ENCODE assay signal across 14 mouse cellular contexts in the genomic region with DNA sequence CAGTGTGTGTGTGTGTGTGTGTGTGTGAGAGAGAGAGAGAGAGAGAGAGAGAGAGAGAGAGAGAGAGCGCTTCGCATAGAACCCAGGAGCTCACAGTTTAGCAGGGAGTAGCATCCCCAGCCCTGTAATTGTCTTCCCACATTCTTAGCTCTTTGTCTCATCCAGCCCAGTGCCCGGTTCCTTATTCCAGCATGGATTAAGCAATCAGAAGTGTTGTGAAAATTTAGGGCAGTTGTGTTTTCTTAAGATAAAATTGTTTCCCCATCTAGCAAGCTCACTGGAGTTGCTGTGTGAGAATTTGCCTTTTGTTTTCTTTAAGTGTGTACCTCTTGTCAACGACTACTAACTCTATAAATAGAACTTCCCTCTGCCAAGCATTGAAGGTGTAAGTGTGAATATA. TPM values are rescaled to one million over a fixed set of nuclear protein-coding genes. Genes with fewer than 3 reads are reported as not detected.
DNase-seq lines count a peak whose midpoint lies in the region; ATAC-seq and TF ChIP-seq lines count a peak whose summit lies in the region.
"Had no signal": no experiment of that assay in that cellular context is flagged by ENCODE, and none has a peak within 500 bp of the region (broad histone marks: within the 10 kb centered on the region; RNA-seq: fewer than 3 reads in every experiment).

No protein-coding gene starts in this region.

- H3K9me3 ChIP-seq in hindbrain, embryonic 13.5 days: no peaks in the 10 kb centered on the region
- H3K9me3 ChIP-seq in hindbrain, postnatal 0 days (ENCODE audit: low read length): no peaks in the 10 kb centered on the region
- no peaks in the 10 kb centered on the region for H3K9me3 ChIP-seq in neural tube, embryonic 13.5 days

- ATAC-seq in hindbrain, embryonic 13.5 days (ENCODE audit: low FRiP score): no peak
- no peak for ATAC-seq in hindbrain, postnatal 0 days
- no peak for ATAC-seq in neural tube, embryonic 13.5 days (ENCODE audit: low read depth)
- ATAC-seq in erythroblast, adult 5-6 weeks (replicated peaks; ENCODE audit: low FRiP score, poor library complexity, severe bottlenecking): no peak

- peaks cover 2% of the 10 kb centered on the region; the same call in 1 of the 2 replicates for H3K36me3 ChIP-seq in hindbrain, embryonic 13.5 days
- H3K36me3 ChIP-seq in hindbrain, postnatal 0 days (ENCODE audit: insufficient read depth, low read length): no peaks in the 10 kb centered on the region; the same call in 1 of the 2 replicates
- H3K36me3 ChIP-seq in neural tube, embryonic 13.5 days: peaks cover 12% of the 10 kb centered on the region; the same call in 1 of the 2 replicates

- H3K4me1 ChIP-seq in hindbrain, embryonic 13.5 days (replicated peaks): peaks cover 36% of the 10 kb centered on the region
- peaks cover 5% of the 10 kb centered on the region; the same call in 1 of the 2 replicates for H3K4me1 ChIP-seq in hindbrain, postnatal 0 days (ENCODE audit: insufficient read depth, low read length)
- peaks cover 43% of the 10 kb centered on the region for H3K4me1 ChIP-seq in neural tube, embryonic 13.5 days (replicated peaks)

- 0 out of 2 replicates have a peak overlapping the region, but pooled peaks have one; percentile 85 for H3K9ac ChIP-seq in hindbrain, embryonic 13.5 days
- H3K9ac ChIP-seq in hindbrain, postnatal 0 days (replicated peaks; ENCODE audit: low read length): no peak overlapping the region
- no peak overlapping the region for H3K9ac ChIP-seq in neural tube, embryonic 13.5 days

- H3K4me2 ChIP-seq in hindbrain, embryonic 13.5 days: no peak overlapping the region; the same call in 1 of the 2 replicates
- no peak overlapping the region; the same call in 1 of the 2 replicates for H3K4me2 ChIP-seq in hindbrain, postnatal 0 days (ENCODE audit: low read depth, low read length)
- H3K4me2 ChIP-seq in neural tube, embryonic 13.5 days: peak overlapping the region; percentile 95; the same call in 1 of the 2 replicates

- H3K4me3 ChIP-seq in hindbrain, embryonic 13.5 days: 0 out of 2 replicates have a peak overlapping the region, but pooled peaks have one; percentile 65
- no peak overlapping the region; the same call in 1 of the 2 replicates for H3K4me3 ChIP-seq in hindbrain, postnatal 0 days (ENCODE audit: low read length)
- no peak overlapping the region for H3K4me3 ChIP-seq in neural tube, embryonic 13.5 days

- DNase-seq in embryo, embryonic 10.5 days (ENCODE audit: low spot score): peak; percentile 27
- no peak for DNase-seq in embryo, embryonic 10 days (ENCODE audit: low spot score)
- no peak for DNase-seq in hindbrain, postnatal 0 days (ENCODE audit: low spot score)
- no peak for DNase-seq in neural tube, embryonic 10.5 days (ENCODE audit: extremely low spot score, low spot score)
- no peak for DNase-seq in gastrocnemius, adult 8-10 months (ENCODE audit: low spot score in 2 of 2)
- DNase-seq: adrenal gland, postnatal 10 days; cerebellum, adult 2 months; layer of hippocampus, adult 9-11 months had no signal

- 28% methylated on average over 4 of the region's 4 CpGs for WGBS in hindbrain, embryonic 13.5 days
- 44% methylated on average over 4 of the region's 4 CpGs for WGBS in hindbrain, postnatal 0 days
- 28% methylated on average over 4 of the region's 4 CpGs for WGBS in neural tube, embryonic 13.5 days

- no peak overlapping the region for H3K27ac ChIP-seq in hindbrain, embryonic 13.5 days
- no peak overlapping the region for H3K27ac ChIP-seq in hindbrain, postnatal 0 days
- H3K27ac ChIP-seq in neural tube, embryonic 13.5 days (replicated peaks): no peak overlapping the region

- peaks cover 34% of the 10 kb centered on the region for H3K27me3 ChIP-seq in hindbrain, embryonic 13.5 days
- H3K27me3 ChIP-seq in hindbrain, postnatal 0 days (ENCODE audit: insufficient read depth, low read length): 0 out of 2 replicates have a peak, but pooled peaks cover 4% of the 10 kb centered on the region
- H3K27me3 ChIP-seq in neural tube, embryonic 13.5 days: peaks cover 11% of the 10 kb centered on the region

- no peak for TF ChIP-seq CTCF in hindbrain, postnatal 0 days (IDR thresholded peaks at IDR 0.05; ENCODE audit: low read depth)

RNA-seq across cellular contexts. Expression of gene Ldhb, which starts 0.9 kb away (rescaled TPM):
- 510 and 517 TPM in 2 replicates for polyA plus RNA-seq in hindbrain, embryonic 13.5 days (2015; fragmentation: Nextera tagmentation; extraction: Ambion mirVana)
- 201 and 230 TPM in 2 replicates for total RNA-seq in hindbrain, postnatal 0 days (2014; rRNA removed)
- polyA plus RNA-seq in hindbrain, postnatal 0 days (2015; fragmentation: Nextera tagmentation; extraction: Ambion mirVana): 663 and 664 TPM in 2 replicates
- 522 and 568 TPM in 2 replicates for polyA plus RNA-seq in neural tube, embryonic 13.5 days (2015; fragmentation: Nextera tagmentation; extraction: Ambion mirVana)
- 100 to 1,000 TPM; 332 to 451 (median 374) TPM for total RNA-seq in gastrocnemius, adult 8-10 months (2022)
- total RNA-seq in erythroblast, adult 5-6 weeks (2015; ENCODE audit: low replicate concordance): 6.3 and 12.3 TPM in 2 replicates
- total RNA-seq in erythroblast, adult 5-6 weeks (2017; ENCODE audit: low replicate concordance): 6.0 and 11.8 TPM in 2 replicates
- polyA plus RNA-seq: erythroblast, embryonic 14.5 days had no signal

RNA-seq across cellular contexts. Expression of gene Gys2, which starts 35.8 kb away (rescaled TPM):
- polyA plus RNA-seq in hindbrain, embryonic 13.5 days (2015; fragmentation: Nextera tagmentation; extraction: Ambion mirVana): 0.08 and 0.09 TPM in 2 replicates
- 0.10 and 0.18 TPM in 2 replicates for total RNA-seq in hindbrain, postnatal 0 days (2014; rRNA removed)
- 0.38 TPM in 1 of 2 replicates, not detected in the other for polyA plus RNA-seq in hindbrain, postnatal 0 days (2015; fragmentation: Nextera tagmentation; extraction: Ambion mirVana)
- not detected in 2 replicates for polyA plus RNA-seq in neural tube, embryonic 13.5 days (2015; fragmentation: Nextera tagmentation; extraction: Ambion mirVana)
- under 1 TPM in 2 of 4 experiments, not detected in 2; 0.16 to 0.18 TPM for total RNA-seq in gastrocnemius, adult 8-10 months (2022)
- not detected in 2 replicates for total RNA-seq in erythroblast, adult 5-6 weeks (2015; ENCODE audit: low replicate concordance)
- total RNA-seq in erythroblast, adult 5-6 weeks (2017; ENCODE audit: low replicate concordance): not detected in 2 replicates
- total RNA-seq: hematopoietic stem cell, adult 5-6 weeks; monocyte, adult 5-6 weeks had no signal
- polyA plus RNA-seq: erythroblast, embryonic 14.5 days had no signal

Comparison
In these comparisons a context has a peak if more than half of its experiments do, and no peak if none do; other contexts are left out.
1. RNA of gene Ldhb, which starts 0.9 kb away (total RNA-seq): 332 to 451 TPM in gastrocnemius, adult 8-10 months and 201 to 230 TPM in hindbrain, postnatal 0 days; 6.0 to 12.3 TPM in erythroblast, adult 5-6 weeks; every median in the first group is over 10 times any median in the second.